Comparison of ENCODE assay signal across 7 mouse cellular contexts in the genomic region with DNA sequence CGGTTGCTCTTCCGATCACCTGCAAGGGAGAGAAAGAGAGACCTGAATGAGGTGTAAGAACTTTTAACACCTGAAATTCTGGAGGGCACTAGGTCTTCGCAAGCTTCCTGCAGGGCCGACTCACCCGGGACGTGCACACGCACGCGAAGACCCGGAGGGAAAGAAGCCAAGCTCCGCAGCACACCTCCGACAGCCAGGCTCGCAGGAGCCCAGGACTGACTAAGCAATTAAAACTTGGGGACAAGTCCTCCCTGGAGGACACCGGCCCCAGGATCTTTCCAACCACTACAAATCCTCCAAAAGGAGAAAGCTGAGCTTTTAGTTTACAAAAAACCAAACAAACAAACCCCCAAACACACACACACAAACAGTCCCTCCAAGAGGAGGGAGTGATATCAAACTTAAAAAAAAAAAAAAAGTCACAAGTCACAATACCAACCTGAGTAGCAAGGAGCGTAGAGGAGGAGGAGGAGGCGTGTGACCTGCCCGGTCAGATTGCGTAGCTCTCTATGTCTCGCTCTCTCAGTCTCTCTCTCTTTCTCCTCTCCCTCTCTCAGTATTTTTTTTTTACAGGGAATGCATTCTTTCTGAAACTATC. TPM values are rescaled to one million over a fixed set of nuclear protein-coding genes. Genes with fewer than 3 reads are reported as not detected.
DNase-seq lines count a peak whose midpoint lies in the region; ATAC-seq and TF ChIP-seq lines count a peak whose summit lies in the region.

No protein-coding gene starts in this region.

- no peak for ATAC-seq in lung, embryonic 15.5 days (ENCODE audit: borderline replicate concordance, extremely low read depth, low FRiP score, low TSS enrichment)
- no peak for ATAC-seq in embryonic facial prominence, embryonic 15.5 days (ENCODE audit: insufficient number of reproducible peaks, low FRiP score, low TSS enrichment, low read depth)
- no peak for ATAC-seq in limb, embryonic 14.5 days (ENCODE audit: low FRiP score, low read depth)
- ATAC-seq in stomach, embryonic 16.5 days (ENCODE audit: insufficient read depth, low FRiP score) = no peak

- H3K4me2 ChIP-seq in lung, embryonic 15.5 days = peak overlapping the region; percentile 99
- peak overlapping the region; percentile 92 for H3K4me2 ChIP-seq in embryonic facial prominence, embryonic 15.5 days (replicated peaks)
- H3K4me2 ChIP-seq in limb, embryonic 14.5 days (replicated peaks; ENCODE audit: low read depth, low read length, severe bottlenecking) = peak overlapping the region; percentile 77
- H3K4me2 ChIP-seq in stomach, embryonic 16.5 days (ENCODE audit: low read depth, low read length) = peak overlapping the region; percentile 98

- peak overlapping the region; percentile 32 for H3K9ac ChIP-seq in lung, embryonic 15.5 days
- H3K9ac ChIP-seq in embryonic facial prominence, embryonic 15.5 days = 0 out of 2 replicates have a peak overlapping the region, but pooled peaks have one; percentile 2
- H3K9ac ChIP-seq in limb, embryonic 14.5 days (ENCODE audit: low read depth, low read length, severe bottlenecking) = no peak overlapping the region
- H3K9ac ChIP-seq in stomach, embryonic 16.5 days (ENCODE audit: low read length) = peak overlapping the region; percentile 34; the same call in 1 of the 2 replicates

- 3% methylated on average over 19 of the region's 19 CpGs for WGBS in lung, embryonic 15.5 days
- under 1% methylated on average over 19 of the region's 19 CpGs for WGBS in embryonic facial prominence, embryonic 15.5 days
- 1% methylated on average over 19 of the region's 19 CpGs for WGBS in limb, embryonic 14.5 days
- 2% methylated on average over 19 of the region's 19 CpGs for WGBS in stomach, embryonic 16.5 days

- H3K36me3 ChIP-seq in lung, embryonic 15.5 days = no peaks in the 10 kb centered on the region
- no peaks in the 10 kb centered on the region for H3K36me3 ChIP-seq in embryonic facial prominence, embryonic 15.5 days
- H3K36me3 ChIP-seq in limb, embryonic 14.5 days (ENCODE audit: control insufficient read depth, insufficient read depth, low read length) = no peaks in the 10 kb centered on the region
- H3K36me3 ChIP-seq in stomach, embryonic 16.5 days (ENCODE audit: control insufficient read depth, insufficient read depth, low read length) = no peaks in the 10 kb centered on the region

- no peak for DNase-seq in lung, postnatal 25 days (ENCODE audit: low spot score)
- DNase-seq in limb, embryonic 14.5 days (ENCODE audit: low spot score) = no peak
- no peak for DNase-seq in left cerebral cortex, postnatal 4 days
- no peak for DNase-seq in gastrocnemius, postnatal 10 days

- H3K9me3 ChIP-seq in lung, embryonic 15.5 days = no peaks in the 10 kb centered on the region
- no peaks in the 10 kb centered on the region for H3K9me3 ChIP-seq in embryonic facial prominence, embryonic 15.5 days (replicated peaks)
- no peaks in the 10 kb centered on the region for H3K9me3 ChIP-seq in limb, embryonic 14.5 days (ENCODE audit: control insufficient read depth, low read length)
- H3K9me3 ChIP-seq in stomach, embryonic 16.5 days (replicated peaks; ENCODE audit: control insufficient read depth, low read length) = no peaks in the 10 kb centered on the region

- peaks cover 88% of the 10 kb centered on the region for H3K27me3 ChIP-seq in lung, embryonic 15.5 days
- peaks cover 76% of the 10 kb centered on the region for H3K27me3 ChIP-seq in embryonic facial prominence, embryonic 15.5 days
- peaks cover 85% of the 10 kb centered on the region for H3K27me3 ChIP-seq in limb, embryonic 14.5 days (ENCODE audit: control insufficient read depth, insufficient read depth, low read length)
- H3K27me3 ChIP-seq in stomach, embryonic 16.5 days (ENCODE audit: control insufficient read depth, insufficient read depth, low read length) = peaks cover 68% of the 10 kb centered on the region

- no peak for TF ChIP-seq POLR2A in limb, embryonic 14.5 days (IDR thresholded peaks at IDR 0.05; ENCODE audit: borderline replicate concordance, extremely low read depth, insufficient read depth, insufficient read length)

- H3K4me1 ChIP-seq in lung, embryonic 15.5 days = peaks cover 54% of the 10 kb centered on the region
- H3K4me1 ChIP-seq in embryonic facial prominence, embryonic 15.5 days = peaks cover 62% of the 10 kb centered on the region
- peaks cover 17% of the 10 kb centered on the region for H3K4me1 ChIP-seq in limb, embryonic 14.5 days (ENCODE audit: control insufficient read depth, insufficient read depth, low read length)
- H3K4me1 ChIP-seq in stomach, embryonic 16.5 days (ENCODE audit: control insufficient read depth, insufficient read depth, low read length) = peaks cover 16% of the 10 kb centered on the region

- no peak overlapping the region for H3K27ac ChIP-seq in lung, embryonic 15.5 days
- H3K27ac ChIP-seq in embryonic facial prominence, embryonic 15.5 days (replicated peaks) = peak overlapping the region; percentile 85
- no peak overlapping the region for H3K27ac ChIP-seq in limb, embryonic 14.5 days (replicated peaks; ENCODE audit: low read depth, low read length)
- H3K27ac ChIP-seq in stomach, embryonic 16.5 days (ENCODE audit: low read length) = no peak overlapping the region

- intact Hi-C loops in left cerebral cortex, postnatal 4 days (cut with DNase I) = no loop called here

- H3K4me3 ChIP-seq in lung, embryonic 15.5 days = peak overlapping the region; percentile 55
- H3K4me3 ChIP-seq in embryonic facial prominence, embryonic 15.5 days (replicated peaks) = peak overlapping the region; percentile 54
- peak overlapping the region; percentile 41 for H3K4me3 ChIP-seq in limb, embryonic 14.5 days (replicated peaks; ENCODE audit: low read length)
- peak overlapping the region; percentile 60 for H3K4me3 ChIP-seq in stomach, embryonic 16.5 days (replicated peaks; ENCODE audit: low read length)

RNA-seq across cellular contexts. Expression of gene 4930412O13Rik, which starts 3.0 kb away (rescaled TPM):
- not detected in 2 replicates for polyA plus RNA-seq in lung, embryonic 15.5 days (2015; fragmentation: Nextera tagmentation; extraction: Ambion mirVana)
- polyA plus RNA-seq in embryonic facial prominence, embryonic 15.5 days (2015; fragmentation: Nextera tagmentation; extraction: Ambion mirVana) = 0.67 TPM in 1 of 2 replicates, not detected in the other
- 0.38 and 0.64 TPM in 2 replicates for polyA plus RNA-seq in limb, embryonic 14.5 days (2012; rRNA removed)
- polyA plus RNA-seq in limb, embryonic 14.5 days (2014; fragmentation: Nextera tagmentation; extraction: Ambion mirVana) = not detected in 2 replicates
- polyA plus RNA-seq in stomach, embryonic 16.5 days (2015; fragmentation: Nextera tagmentation; extraction: Ambion mirVana) = not detected in 2 replicates
- total RNA-seq in left cerebral cortex, postnatal 4 days (2021) = not detected
- not detected for total RNA-seq in gastrocnemius, postnatal 10 days (2021)

RNA-seq across cellular contexts. Expression of gene 9230102O04Rik, which starts 11.3 kb away (rescaled TPM):
- not detected in 2 replicates for polyA plus RNA-seq in lung, embryonic 15.5 days (2015; fragmentation: Nextera tagmentation; extraction: Ambion mirVana)
- 0.56 and 0.65 TPM in 2 replicates for polyA plus RNA-seq in embryonic facial prominence, embryonic 15.5 days (2015; fragmentation: Nextera tagmentation; extraction: Ambion mirVana)
- polyA plus RNA-seq in limb, embryonic 14.5 days (2012; rRNA removed) = not detected in 2 replicates
- not detected in 2 replicates for polyA plus RNA-seq in limb, embryonic 14.5 days (2014; fragmentation: Nextera tagmentation; extraction: Ambion mirVana)
- polyA plus RNA-seq in stomach, embryonic 16.5 days (2015; fragmentation: Nextera tagmentation; extraction: Ambion mirVana) = not detected in 2 replicates
- not detected for total RNA-seq in left cerebral cortex, postnatal 4 days (2021)
- not detected for total RNA-seq in gastrocnemius, postnatal 10 days (2021)

RNA-seq across cellular contexts. Expression of gene Gata3, which starts 11.8 kb away (rescaled TPM):
- polyA plus RNA-seq in lung, embryonic 15.5 days (2015; fragmentation: Nextera tagmentation; extraction: Ambion mirVana) = 3.2 and 5.7 TPM in 2 replicates
- polyA plus RNA-seq in embryonic facial prominence, embryonic 15.5 days (2015; fragmentation: Nextera tagmentation; extraction: Ambion mirVana) = 50.7 and 54.0 TPM in 2 replicates
- 6.4 and 6.9 TPM in 2 replicates for polyA plus RNA-seq in limb, embryonic 14.5 days (2012; rRNA removed)
- 27.0 and 29.4 TPM in 2 replicates for polyA plus RNA-seq in limb, embryonic 14.5 days (2014; fragmentation: Nextera tagmentation; extraction: Ambion mirVana)
- polyA plus RNA-seq in stomach, embryonic 16.5 days (2015; fragmentation: Nextera tagmentation; extraction: Ambion mirVana) = 3.2 and 3.6 TPM in 2 replicates
- total RNA-seq in left cerebral cortex, postnatal 4 days (2021) = 1 to 10 TPM; 1.0 to 1.5 TPM
- total RNA-seq in gastrocnemius, postnatal 10 days (2021) = under 1 TPM; 0.19 to 0.23 TPM
